Mouse (Mus musculus): ENCODE data around the gene Ptcd1. TPM values are rescaled to one million over a fixed set of nuclear protein-coding genes. Genes with fewer than 3 reads are reported as not detected.
"Not testable (repeated sequence)": the region's sequence is repeated elsewhere in the genome, so short reads cannot be mapped to it uniquely, and the experiment has no call there.

Gene Ptcd1
- 20.6 and 21.3 TPM in 2 replicates for polyA plus RNA-seq (2016; fragmentation: Nextera tagmentation; extraction: Ambion mirVana)

DNA sequence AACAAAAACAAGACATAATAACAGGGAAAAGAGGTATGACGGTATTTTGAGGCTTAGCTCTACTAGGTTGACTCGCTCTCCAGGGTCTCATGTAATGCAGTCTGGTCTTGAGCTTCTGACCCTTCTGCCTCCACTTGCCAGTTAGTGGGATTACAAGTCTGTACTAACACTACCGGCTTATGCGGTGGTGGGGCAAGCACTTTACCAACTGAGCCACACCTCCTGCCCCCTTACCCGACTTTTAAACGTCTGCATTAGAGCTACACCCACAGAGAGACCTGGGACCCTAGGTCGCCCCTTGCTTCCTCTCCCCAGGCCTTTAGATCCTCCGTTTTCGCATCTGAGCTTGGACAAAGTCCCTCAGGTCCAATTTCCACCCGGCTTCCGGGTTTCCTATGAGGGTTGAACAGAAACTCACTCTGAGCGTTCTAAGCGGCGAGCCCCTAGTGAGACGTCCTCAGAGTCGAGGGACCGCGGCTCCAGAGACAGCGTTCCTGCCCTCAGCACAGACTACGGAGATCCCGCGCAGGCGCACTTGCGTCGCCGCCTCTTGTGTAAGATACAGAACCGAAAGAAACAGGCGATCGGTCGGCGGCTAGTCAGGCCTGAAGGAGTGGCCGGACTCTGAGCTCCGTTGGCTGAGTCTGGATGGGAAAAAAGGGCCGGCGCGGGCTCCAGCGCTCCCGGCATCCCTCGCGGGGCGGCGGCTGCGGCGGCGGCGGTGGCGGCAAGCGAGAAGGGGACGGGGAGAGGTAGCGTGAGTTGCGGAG is at the start of gene Ptcd1, which contains the start of gene Cpsf4:
TSS of gene Ptcd1 (minus strand) at position 573 of the 770 bp plus-strand sequence.
TSS of gene Cpsf4 (plus strand) at position 678 of the 770 bp plus-strand sequence.
- peak within 1 kb of the TSS; percentile 89 for H3K9ac ChIP-seq
- H3K4me1 ChIP-seq: peaks cover 22% of the 10 kb centered on the region
- H3K27ac ChIP-seq: peak within 1 kb of the TSS; percentile 78
- ATAC-seq (ENCODE audit: low FRiP score): peak; percentile 96
- no peaks in the 10 kb centered on the region for H3K27me3 ChIP-seq
- H3K4me3 ChIP-seq: peak within 1 kb of the TSS; percentile 92
- peak within 1 kb of the TSS; percentile 93 for H3K4me2 ChIP-seq (replicated peaks)
- no peaks in the 10 kb centered on the region for H3K9me3 ChIP-seq (replicated peaks)
- WGBS: under 1% methylated on average over 50 of the region's 51 CpGs
- peaks cover 49% of the 10 kb centered on the region for H3K36me3 ChIP-seq

DNA sequence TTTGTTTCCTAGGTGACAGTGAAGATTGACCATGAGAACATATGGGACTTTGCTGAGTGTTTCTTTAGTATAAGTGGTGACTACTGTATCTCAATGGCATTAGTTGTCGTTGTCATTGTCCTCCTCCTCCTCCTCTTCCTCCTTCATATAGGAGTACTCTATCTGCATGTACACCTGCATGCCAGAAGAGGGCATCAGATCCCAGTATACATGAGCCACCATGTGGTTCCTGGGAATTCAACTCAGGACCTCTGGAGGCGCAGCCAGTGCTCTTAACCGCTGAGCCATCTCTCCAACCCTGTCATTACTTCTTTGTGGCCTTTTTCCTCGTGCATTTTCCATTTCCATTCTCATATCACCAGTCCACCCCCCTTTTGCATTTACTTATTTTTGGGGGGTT is 47.8 kb upstream of the Ptcd1 start:
- H3K4me3 ChIP-seq: no peak overlapping the region
- H3K9me3 ChIP-seq (replicated peaks): no peaks in the 10 kb centered on the region
- no peak overlapping the region for H3K4me2 ChIP-seq (replicated peaks)
- H3K4me1 ChIP-seq: no peaks in the 10 kb centered on the region
- WGBS: 74% methylated on average over 4 of the region's 4 CpGs
- no peaks in the 10 kb centered on the region for H3K27me3 ChIP-seq
- H3K27ac ChIP-seq: no peak overlapping the region
- ATAC-seq (ENCODE audit: low FRiP score): no peak
- H3K9ac ChIP-seq: no peak overlapping the region
- H3K36me3 ChIP-seq: peaks cover 63% of the 10 kb centered on the region

DNA sequence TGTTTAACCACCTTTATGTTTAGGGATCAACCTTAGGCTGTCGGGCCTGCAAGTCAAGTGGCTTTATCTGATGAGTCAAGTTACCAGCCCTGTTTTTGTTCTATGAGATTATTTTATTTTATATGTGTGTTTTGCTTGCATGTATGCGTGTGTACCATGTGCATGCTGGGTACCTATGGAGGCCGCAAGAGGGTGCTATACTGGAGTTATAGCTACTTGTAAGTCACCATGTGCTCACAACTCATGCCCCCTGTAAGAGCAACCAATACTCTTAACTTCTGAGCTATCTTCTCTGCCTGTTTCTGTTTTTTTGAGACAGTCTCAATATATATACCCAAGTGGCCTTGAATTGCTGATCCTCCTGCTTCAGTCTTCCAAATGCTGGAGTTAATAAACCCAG is 46.6 kb upstream of the Ptcd1 start:
- no peaks in the 10 kb centered on the region for H3K27me3 ChIP-seq
- ATAC-seq (ENCODE audit: low FRiP score): no peak
- peaks cover 58% of the 10 kb centered on the region for H3K36me3 ChIP-seq
- no peak overlapping the region for H3K4me2 ChIP-seq (replicated peaks)
- WGBS: 93% methylated on average over 3 of the region's 3 CpGs
- H3K27ac ChIP-seq: no peak overlapping the region
- no peaks in the 10 kb centered on the region for H3K9me3 ChIP-seq (replicated peaks)
- no peak overlapping the region for H3K9ac ChIP-seq
- no peaks in the 10 kb centered on the region for H3K4me1 ChIP-seq
- H3K4me3 ChIP-seq: no peak overlapping the region

DNA sequence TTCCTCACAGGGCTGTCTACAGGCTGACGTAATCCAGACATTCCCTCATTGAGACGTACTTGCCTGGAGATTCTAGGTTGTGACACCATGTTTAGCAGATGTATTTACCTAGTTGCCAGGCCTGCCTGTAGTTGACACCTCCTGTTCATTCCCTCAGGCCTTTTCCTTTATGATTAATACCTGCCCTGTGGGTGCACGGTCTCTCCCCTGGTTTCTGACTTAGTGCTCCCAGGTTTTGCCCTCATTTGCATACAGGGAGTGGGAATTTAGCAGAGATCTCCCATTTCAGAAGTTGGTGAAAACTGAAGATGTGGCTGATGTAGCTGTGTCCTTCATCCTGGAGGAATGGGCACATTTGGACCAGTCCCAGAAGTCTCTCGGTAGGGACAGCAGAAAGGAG is 45.3 kb upstream of the Ptcd1 start:
- H3K9ac ChIP-seq: no peak overlapping the region
- no peak for ATAC-seq (ENCODE audit: low FRiP score)
- no peaks in the 10 kb centered on the region for H3K4me1 ChIP-seq
- no peaks in the 10 kb centered on the region for H3K9me3 ChIP-seq (replicated peaks)
- no peak overlapping the region for H3K4me2 ChIP-seq (replicated peaks)
- H3K27me3 ChIP-seq: no peaks in the 10 kb centered on the region
- WGBS: 92% methylated on average over 4 of the region's 4 CpGs
- H3K27ac ChIP-seq: no peak overlapping the region
- H3K36me3 ChIP-seq: peaks cover 60% of the 10 kb centered on the region
- no peak overlapping the region for H3K4me3 ChIP-seq

DNA sequence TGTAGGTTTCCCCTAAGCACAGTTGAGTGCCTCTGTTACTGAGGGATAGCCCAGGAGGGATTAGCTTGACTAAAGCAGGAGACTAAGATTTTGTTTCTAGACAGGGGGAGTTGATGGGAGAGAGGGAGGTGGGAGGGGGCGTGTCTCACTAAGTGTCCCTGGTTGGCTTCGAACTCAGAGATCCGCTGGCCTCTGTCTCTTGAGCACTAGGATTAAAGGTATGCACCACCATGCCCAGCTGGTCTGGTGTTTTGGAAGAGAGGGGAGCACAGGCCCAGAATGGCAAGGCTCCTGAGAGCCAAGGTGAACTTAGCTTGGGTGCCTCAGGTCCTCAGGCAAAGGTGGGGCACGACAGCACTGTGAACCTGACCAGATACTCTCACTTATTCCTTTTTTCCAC is 44.4 kb upstream of the Ptcd1 start:
- Histone ChIP-seq H3K9ac (no peak overlapping the region), H3K4me3 (no peak overlapping the region), H3K36me3 (peaks cover 63% of the 10 kb centered on the region), H3K4me2 (replicated peaks) (no peak overlapping the region), H3K9me3 (replicated peaks) (no peaks in the 10 kb centered on the region), H3K4me1 (no peaks in the 10 kb centered on the region), H3K27me3 (no peaks in the 10 kb centered on the region), H3K27ac (no peak overlapping the region)
- WGBS: 92% methylated on average over 4 of the region's 4 CpGs
- ATAC-seq (ENCODE audit: low FRiP score): no peak

DNA sequence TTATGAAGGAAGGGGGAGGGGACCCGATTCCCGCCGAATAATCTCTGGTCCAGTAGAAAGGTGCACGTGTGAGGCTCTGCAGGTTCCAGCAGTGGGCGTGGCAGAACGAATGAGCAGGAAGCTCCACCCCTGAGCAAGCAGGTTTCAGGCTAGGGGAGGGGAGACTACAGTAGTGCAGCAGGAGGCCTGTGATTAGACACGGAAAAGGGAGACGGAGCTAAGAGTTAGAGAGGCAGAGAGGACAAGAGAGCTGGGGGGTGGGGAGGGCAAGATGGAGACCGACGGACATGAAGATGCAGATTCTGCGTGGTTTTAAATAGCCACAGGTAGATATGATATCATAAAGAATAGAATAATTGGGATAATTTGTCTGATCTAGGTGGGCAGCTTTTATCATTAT is 41.5 kb upstream of the Ptcd1 start:
- 53% methylated on average over 11 of the region's 11 CpGs for WGBS
- not testable (repeated sequence) for H3K4me2 ChIP-seq (replicated peaks); H3K27ac ChIP-seq; H3K9ac ChIP-seq; H3K9me3 ChIP-seq (replicated peaks); ATAC-seq (ENCODE audit: low FRiP score); H3K4me3 ChIP-seq; H3K27me3 ChIP-seq
- H3K36me3 ChIP-seq: peaks cover 45% of the 10 kb centered on the region
- H3K4me1 ChIP-seq: peaks cover 11% of the 10 kb centered on the region

DNA sequence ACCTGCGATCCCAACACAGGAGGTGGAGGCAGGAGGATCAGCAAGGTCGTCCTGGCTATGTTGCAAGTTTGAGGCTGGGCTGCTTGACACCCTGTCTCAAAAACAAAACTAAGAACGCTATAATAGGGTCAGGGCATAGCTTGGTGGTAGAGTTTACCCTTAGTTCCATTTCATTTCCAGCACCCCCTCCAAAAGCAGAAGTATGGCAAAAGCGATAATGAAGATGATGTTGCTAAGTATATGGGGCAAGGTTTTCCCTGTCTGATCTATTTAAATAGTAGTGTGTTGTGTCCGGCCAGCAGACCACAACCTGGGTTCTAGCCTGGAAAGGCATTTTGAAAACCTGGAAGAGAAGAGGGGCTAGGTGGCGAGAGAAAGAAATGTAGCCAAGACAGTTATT is 41.0 kb upstream of the Ptcd1 start:
- Histone ChIP-seq H3K9ac (no peak overlapping the region), H3K4me2 (replicated peaks) (no peak overlapping the region), H3K27me3 (no peaks in the 10 kb centered on the region), H3K9me3 (replicated peaks) (no peaks in the 10 kb centered on the region), H3K4me3 (no peak overlapping the region), H3K4me1 (peaks cover 11% of the 10 kb centered on the region), H3K27ac (no peak overlapping the region), H3K36me3 (peaks cover 45% of the 10 kb centered on the region)
- ATAC-seq (ENCODE audit: low FRiP score): no peak
- 86% methylated on average over 6 of the region's 6 CpGs for WGBS

DNA sequence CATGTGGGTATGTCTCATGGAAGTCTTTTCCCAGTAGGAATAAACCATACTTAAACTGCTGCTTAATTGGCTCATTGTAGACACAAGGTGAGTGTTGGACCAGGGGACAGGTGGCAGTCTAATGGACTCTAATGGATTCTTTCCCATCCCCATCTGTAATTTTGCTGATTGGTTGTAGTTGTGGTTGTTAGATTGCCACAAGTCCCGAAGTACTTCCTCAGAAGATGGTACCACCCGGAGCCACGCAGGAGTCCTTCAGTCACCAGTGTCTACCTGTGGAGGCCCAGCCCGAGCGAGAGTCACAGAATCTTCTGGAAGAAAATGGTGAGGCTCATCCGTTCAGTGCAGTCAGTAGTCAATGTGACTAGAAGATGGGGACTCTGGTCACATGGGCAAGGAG is 40.5 kb upstream of the Ptcd1 start:
- Histone ChIP-seq H3K4me2 (replicated peaks) (no peak overlapping the region), H3K4me3 (no peak overlapping the region), H3K36me3 (peaks cover 39% of the 10 kb centered on the region), H3K9me3 (replicated peaks) (no peaks in the 10 kb centered on the region), H3K9ac (no peak overlapping the region), H3K27ac (no peak overlapping the region), H3K27me3 (no peaks in the 10 kb centered on the region), H3K4me1 (peaks cover 11% of the 10 kb centered on the region)
- WGBS: 95% methylated on average over 6 of the region's 6 CpGs
- no peak for ATAC-seq (ENCODE audit: low FRiP score)

DNA sequence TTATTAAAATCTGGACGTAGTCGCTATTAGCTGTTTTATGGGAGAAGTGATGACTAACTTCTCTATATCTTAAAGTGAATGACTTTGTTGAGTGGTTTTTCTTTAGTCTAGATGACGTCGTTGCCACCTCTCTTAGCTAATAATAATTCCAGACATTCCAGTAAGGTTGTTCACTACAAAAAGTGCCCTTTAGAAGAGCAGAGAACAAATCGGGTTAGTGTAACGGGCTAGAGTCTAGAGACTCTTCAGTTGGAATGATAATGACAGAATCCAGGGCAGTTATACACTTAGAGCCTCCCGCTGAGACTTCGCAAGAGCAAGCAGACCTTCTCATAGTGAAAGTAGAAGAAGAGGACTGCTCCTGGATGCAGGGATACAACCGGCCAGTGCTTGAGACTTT is 38.1 kb upstream of the Ptcd1 start:
- no peaks in the 10 kb centered on the region for H3K27me3 ChIP-seq

DNA sequence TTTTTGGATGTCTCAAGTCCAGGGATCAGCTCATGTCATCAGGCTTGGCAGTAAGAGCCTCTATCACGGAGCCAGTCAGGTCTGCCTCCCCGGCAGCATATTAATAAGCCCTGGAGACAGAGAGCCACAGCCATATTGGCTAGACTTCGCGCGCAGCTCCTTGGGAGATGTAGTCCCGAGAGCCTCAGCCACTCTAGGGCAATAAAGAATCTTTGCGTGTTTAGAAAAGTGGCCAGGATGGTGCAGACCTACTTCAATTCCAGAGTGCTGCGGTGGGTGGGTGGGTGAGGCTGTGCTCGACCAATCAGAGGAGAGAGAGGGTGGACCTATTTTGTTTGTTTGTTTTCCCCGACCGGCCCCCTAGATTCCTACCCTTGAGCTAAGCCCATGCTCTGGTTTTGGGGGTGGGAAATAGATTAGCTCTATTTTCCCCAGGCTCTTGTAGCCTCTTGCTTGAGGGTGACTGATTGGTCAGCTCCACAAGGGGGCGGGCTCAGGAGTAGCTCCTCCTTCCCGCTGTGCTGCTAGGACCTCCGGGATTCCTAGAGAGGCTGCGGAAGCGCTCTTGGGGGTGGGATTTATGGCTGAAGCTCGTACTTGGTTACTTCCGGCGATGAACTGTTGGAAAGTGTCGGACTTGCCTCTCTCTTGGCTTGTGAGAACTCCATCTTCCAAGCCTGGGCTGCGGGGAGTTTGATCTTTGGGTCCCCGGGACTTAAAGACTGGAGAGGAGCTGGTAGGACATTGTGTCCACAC is 37.2 kb upstream of the Ptcd1 start, which contains the start of gene Zkscan5:
TSS of gene Zkscan5 (plus strand) at position 627 of the 756 bp plus-strand sequence.
- H3K9ac ChIP-seq: peak within 1 kb of the TSS; percentile 60
- peaks cover 14% of the 10 kb centered on the region; the same call in 1 of the 2 replicates for H3K36me3 ChIP-seq
- H3K4me2 ChIP-seq (replicated peaks): peak within 1 kb of the TSS; percentile 58
- peak within 1 kb of the TSS; percentile 56 for H3K4me3 ChIP-seq
- H3K27ac ChIP-seq: peak within 1 kb of the TSS; percentile 88
- peaks cover 27% of the 10 kb centered on the region for H3K4me1 ChIP-seq
- H3K9me3 ChIP-seq (replicated peaks): no peaks in the 10 kb centered on the region
- WGBS: under 1% methylated on average over 22 of the region's 22 CpGs
- no peaks in the 10 kb centered on the region for H3K27me3 ChIP-seq
- peak; percentile 95 for ATAC-seq (ENCODE audit: low FRiP score)

More for the DNA sequence above, 38.1 kb upstream of the Ptcd1 start:
- no peak for ATAC-seq (ENCODE audit: low FRiP score)
- H3K4me1 ChIP-seq: peaks cover 23% of the 10 kb centered on the region
- peak overlapping the region; percentile 20; the same call in 1 of the 2 replicates for H3K9ac ChIP-seq
- peak overlapping the region; percentile 56 for H3K4me3 ChIP-seq
- H3K27ac ChIP-seq: no peak overlapping the region
- no peaks in the 10 kb centered on the region for H3K9me3 ChIP-seq (replicated peaks)
- H3K4me2 ChIP-seq (replicated peaks): peak overlapping the region; percentile 58
- H3K36me3 ChIP-seq: peaks cover 18% of the 10 kb centered on the region
- WGBS: 22% methylated on average over 9 of the region's 9 CpGs

DNA sequence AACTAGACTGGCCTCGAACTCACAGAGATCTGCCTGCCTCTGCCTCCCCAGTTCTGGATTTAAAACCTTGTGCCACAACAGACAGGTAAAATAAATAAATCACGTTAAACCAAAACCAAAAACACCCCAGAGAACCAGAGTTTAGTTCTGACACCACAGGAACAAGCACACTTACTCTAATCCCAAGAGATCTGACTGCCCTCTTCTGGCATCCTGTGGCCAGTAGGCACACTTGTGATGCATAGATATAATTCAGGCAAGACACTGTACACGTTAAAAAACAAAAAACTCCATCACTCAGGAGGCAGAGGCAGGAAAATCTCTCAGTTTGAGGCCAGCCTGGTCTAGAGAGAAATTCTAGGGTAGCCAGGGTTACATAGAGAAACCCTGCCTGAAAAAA is 35.5 kb upstream of the Ptcd1 start:
- Histone ChIP-seq H3K9ac (no peak overlapping the region), H3K27me3 (no peaks in the 10 kb centered on the region), H3K27ac (no peak overlapping the region), H3K4me1 (peaks cover 27% of the 10 kb centered on the region), H3K4me3 (no peak overlapping the region), H3K9me3 (replicated peaks) (no peaks in the 10 kb centered on the region), H3K4me2 (replicated peaks) (no peak overlapping the region), H3K36me3 (peaks cover 5% of the 10 kb centered on the region; the same call in 1 of the 2 replicates)
- ATAC-seq (ENCODE audit: low FRiP score): no peak
- WGBS: 53% methylated on average over 3 of the region's 3 CpGs

DNA sequence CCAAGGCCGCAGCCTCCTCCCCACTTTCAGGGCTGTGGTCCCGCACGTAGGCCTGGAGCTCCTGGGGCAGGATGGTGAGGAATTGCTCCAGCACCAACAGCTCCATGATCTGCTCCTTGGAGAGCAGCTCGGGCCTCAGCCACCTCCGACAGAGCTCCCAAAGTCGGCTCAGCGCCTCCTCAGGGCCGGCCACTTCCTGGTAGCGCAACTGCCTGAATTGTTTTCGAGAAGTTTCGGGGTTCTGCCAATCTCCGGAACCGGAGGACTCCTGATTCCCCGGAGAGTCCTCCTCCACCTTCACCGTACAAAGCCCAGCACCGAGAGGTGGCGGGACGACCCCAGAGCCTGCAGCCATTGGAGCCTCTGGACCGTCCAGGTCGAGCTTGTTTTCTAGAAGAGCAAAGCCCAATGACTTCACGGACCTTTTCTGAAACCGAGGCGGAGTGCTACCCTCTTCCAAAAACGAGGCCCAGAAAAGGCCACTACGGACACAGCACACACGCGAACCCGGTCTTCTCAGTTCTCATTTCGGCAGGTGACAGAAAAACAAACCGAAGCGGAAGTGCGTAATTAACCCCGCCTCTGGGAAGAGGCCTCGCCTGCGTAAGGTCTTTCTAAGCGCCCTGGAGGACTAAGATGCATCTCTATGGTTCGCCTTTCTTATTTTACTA is 34.5 kb upstream of the Ptcd1 start, which contains the start of gene Zkscan14:
TSS of gene Zkscan14 (minus strand) at position 548 of the 671 bp plus-strand sequence.
- Histone ChIP-seq H3K27ac (peak within 1 kb of the TSS; percentile 60), H3K4me2 (replicated peaks) (peak within 1 kb of the TSS; percentile 88), H3K4me1 (peaks cover 27% of the 10 kb centered on the region), H3K9ac (peak within 1 kb of the TSS; percentile 74), H3K9me3 (replicated peaks) (no peaks in the 10 kb centered on the region), H3K27me3 (no peaks in the 10 kb centered on the region), H3K4me3 (peak within 1 kb of the TSS; percentile 68), H3K36me3 (no peaks in the 10 kb centered on the region; the same call in 1 of the 2 replicates)
- ATAC-seq (ENCODE audit: low FRiP score): no peak
- 3% methylated on average over 37 of the region's 37 CpGs for WGBS
